Mouse (Mus musculus): ENCODE data around the gene Auh. TPM values are rescaled to one million over a fixed set of nuclear protein-coding genes. Genes with fewer than 3 reads are reported as not detected.

Gene Auh
- total and polyA plus RNA-seq, 3 experiments: 17.8 to 36.6 (median 21.3) TPM

- DNase-seq (ENCODE audit: low spot score) (no peak), ATAC-seq (ENCODE audit: extremely low read depth, insufficient number of reproducible peaks, low FRiP score, poor library complexity, severe bottlenecking) (no peak)
- TF ChIP-seq GATA2 (IDR thresholded peaks at IDR 0.05; ENCODE audit: borderline replicate concordance, low read depth, low read length) (no peak), TAL1 (conservative IDR thresholded peaks at IDR 0.05; ENCODE audit: low read depth, low read length) (no peak), CTCF (IDR thresholded peaks at IDR 0.05; ENCODE audit: low read depth, low read length) (no peak), GATA1 (IDR thresholded peaks at IDR 0.05; ENCODE audit: borderline replicate concordance, low read length) (no peak), POLR2AphosphoS5 (IDR thresholded peaks at IDR 0.05; ENCODE audit: insufficient replicate concordance, low read depth, low read length) (no peak)
- peaks cover 72% of the 10 kb centered on the region for H3K36me3 ChIP-seq (replicated peaks)
- H3K9me3 ChIP-seq (replicated peaks): peaks cover 8% of the 10 kb centered on the region; the same call in 1 of the 2 replicates
- H3K27me3 ChIP-seq (ENCODE audit: insufficient read depth, low read length): no peaks in the 10 kb centered on the region
- H3K4me1 ChIP-seq (ENCODE audit: insufficient read depth, low read depth, low read length): peaks cover 14% of the 10 kb centered on the region
- no peak overlapping the region for H3K4me3 ChIP-seq (ENCODE audit: low read depth, low read length)
These were observed 8.2 kb downstream of the Auh start for GRCm38 (mm10) chr13:52921065-52921825.

GRCm38 (mm10) chr13:52919790-52920352, 9.6 kb downstream of the Auh start:
- H3K9me3 ChIP-seq (replicated peaks): peaks cover 2% of the 10 kb centered on the region; the same call in 1 of the 2 replicates
- peaks cover 14% of the 10 kb centered on the region for H3K4me1 ChIP-seq (ENCODE audit: insufficient read depth, low read depth, low read length)
- no peak for DNase-seq (ENCODE audit: low spot score)
- ATAC-seq (ENCODE audit: extremely low read depth, insufficient number of reproducible peaks, low FRiP score, poor library complexity, severe bottlenecking): no peak
- no peak overlapping the region for H3K4me3 ChIP-seq (ENCODE audit: low read depth, low read length)
- TF ChIP-seq GATA1 (IDR thresholded peaks at IDR 0.05; ENCODE audit: borderline replicate concordance, low read length) (no peak), TAL1 (conservative IDR thresholded peaks at IDR 0.05; ENCODE audit: low read depth, low read length) (no peak), POLR2AphosphoS5 (IDR thresholded peaks at IDR 0.05; ENCODE audit: insufficient replicate concordance, low read depth, low read length) (no peak), CTCF (IDR thresholded peaks at IDR 0.05; ENCODE audit: low read depth, low read length) (no peak), GATA2 (IDR thresholded peaks at IDR 0.05; ENCODE audit: borderline replicate concordance, low read depth, low read length) (no peak)
- H3K27me3 ChIP-seq (ENCODE audit: insufficient read depth, low read length): no peaks in the 10 kb centered on the region
- H3K36me3 ChIP-seq (replicated peaks): peaks cover 77% of the 10 kb centered on the region

- Histone ChIP-seq H3K36me3 (replicated peaks) (peaks cover 77% of the 10 kb centered on the region), H3K4me3 (ENCODE audit: low read depth, low read length) (no peak overlapping the region), H3K9me3 (replicated peaks) (no peaks in the 10 kb centered on the region), H3K27me3 (ENCODE audit: insufficient read depth, low read length) (no peaks in the 10 kb centered on the region), H3K4me1 (ENCODE audit: insufficient read depth, low read depth, low read length) (peaks cover 14% of the 10 kb centered on the region)
- DNase-seq (ENCODE audit: low spot score): no peak
- TF ChIP-seq POLR2AphosphoS5 (IDR thresholded peaks at IDR 0.05; ENCODE audit: insufficient replicate concordance, low read depth, low read length) (no peak), GATA2 (IDR thresholded peaks at IDR 0.05; ENCODE audit: borderline replicate concordance, low read depth, low read length) (no peak), GATA1 (IDR thresholded peaks at IDR 0.05; ENCODE audit: borderline replicate concordance, low read length) (no peak), CTCF (IDR thresholded peaks at IDR 0.05; ENCODE audit: low read depth, low read length) (no peak), TAL1 (conservative IDR thresholded peaks at IDR 0.05; ENCODE audit: low read depth, low read length) (no peak)
- ATAC-seq (ENCODE audit: extremely low read depth, insufficient number of reproducible peaks, low FRiP score, poor library complexity, severe bottlenecking): no peak
These were observed 11.1 kb downstream of the Auh start for GRCm38 (mm10) chr13:52918333-52918732.

GRCm38 (mm10) chr13:52914591-52915110, 14.8 kb downstream of the Auh start:
- Histone ChIP-seq H3K36me3 (replicated peaks) (peaks cover 86% of the 10 kb centered on the region), H3K4me1 (ENCODE audit: insufficient read depth, low read depth, low read length) (no peaks in the 10 kb centered on the region), H3K4me3 (ENCODE audit: low read depth, low read length) (no peak overlapping the region), H3K9me3 (replicated peaks) (no peaks in the 10 kb centered on the region), H3K27me3 (ENCODE audit: insufficient read depth, low read length) (no peaks in the 10 kb centered on the region)
- DNase-seq (ENCODE audit: low spot score): no peak
- TF ChIP-seq POLR2AphosphoS5 (IDR thresholded peaks at IDR 0.05; ENCODE audit: insufficient replicate concordance, low read depth, low read length) (no peak), TAL1 (conservative IDR thresholded peaks at IDR 0.05; ENCODE audit: low read depth, low read length) (no peak), GATA1 (IDR thresholded peaks at IDR 0.05; ENCODE audit: borderline replicate concordance, low read length) (no peak), GATA2 (IDR thresholded peaks at IDR 0.05; ENCODE audit: borderline replicate concordance, low read depth, low read length) (no peak), CTCF (IDR thresholded peaks at IDR 0.05; ENCODE audit: low read depth, low read length) (no peak)
- no peak for ATAC-seq (ENCODE audit: extremely low read depth, insufficient number of reproducible peaks, low FRiP score, poor library complexity, severe bottlenecking)

- TF ChIP-seq CTCF (IDR thresholded peaks at IDR 0.05; ENCODE audit: low read depth, low read length): no peak
- TF ChIP-seq GATA2 (IDR thresholded peaks at IDR 0.05; ENCODE audit: borderline replicate concordance, low read depth, low read length): no peak
- no peak for TF ChIP-seq GATA1 (IDR thresholded peaks at IDR 0.05; ENCODE audit: borderline replicate concordance, low read length)
- no peak for TF ChIP-seq TAL1 (conservative IDR thresholded peaks at IDR 0.05; ENCODE audit: low read depth, low read length)
- no peak for TF ChIP-seq POLR2AphosphoS5 (IDR thresholded peaks at IDR 0.05; ENCODE audit: insufficient replicate concordance, low read depth, low read length)
- no peak overlapping the region for H3K4me3 ChIP-seq (ENCODE audit: low read depth, low read length)
- DNase-seq (ENCODE audit: low spot score): no peak
- ATAC-seq (ENCODE audit: extremely low read depth, insufficient number of reproducible peaks, low FRiP score, poor library complexity, severe bottlenecking): no peak
- H3K9me3 ChIP-seq (replicated peaks): no peaks in the 10 kb centered on the region
- H3K27me3 ChIP-seq (ENCODE audit: insufficient read depth, low read length): no peaks in the 10 kb centered on the region
- H3K36me3 ChIP-seq (replicated peaks): peaks cover 85% of the 10 kb centered on the region
- H3K4me1 ChIP-seq (ENCODE audit: insufficient read depth, low read depth, low read length): no peaks in the 10 kb centered on the region
These were observed 15.6 kb downstream of the Auh start for GRCm38 (mm10) chr13:52913926-52914325.

- TF ChIP-seq GATA1 (IDR thresholded peaks at IDR 0.05; ENCODE audit: borderline replicate concordance, low read length) (no peak), GATA2 (IDR thresholded peaks at IDR 0.05; ENCODE audit: borderline replicate concordance, low read depth, low read length) (no peak), TAL1 (conservative IDR thresholded peaks at IDR 0.05; ENCODE audit: low read depth, low read length) (no peak), POLR2AphosphoS5 (IDR thresholded peaks at IDR 0.05; ENCODE audit: insufficient replicate concordance, low read depth, low read length) (no peak), CTCF (IDR thresholded peaks at IDR 0.05; ENCODE audit: low read depth, low read length) (no peak)
- Histone ChIP-seq H3K4me1 (ENCODE audit: insufficient read depth, low read depth, low read length) (no peaks in the 10 kb centered on the region), H3K36me3 (replicated peaks) (peaks cover 86% of the 10 kb centered on the region), H3K9me3 (replicated peaks) (no peaks in the 10 kb centered on the region), H3K27me3 (ENCODE audit: insufficient read depth, low read length) (no peaks in the 10 kb centered on the region), H3K4me3 (ENCODE audit: low read depth, low read length) (no peak overlapping the region)
- ATAC-seq (ENCODE audit: extremely low read depth, insufficient number of reproducible peaks, low FRiP score, poor library complexity, severe bottlenecking): no peak
- DNase-seq (ENCODE audit: low spot score): no peak
These were observed 17.0 kb downstream of the Auh start for GRCm38 (mm10) chr13:52912495-52912894.

Measured in G1E (cell line).